Mouse (Mus musculus) retina, embryonic 14.5 days (tissue): ENCODE results near the gene Nudt17.
"Not testable (repeated sequence)": the region's sequence is repeated elsewhere in the genome, so short reads cannot be mapped to it uniquely, and the experiment has no call there.

ENCODE experiments used
- DNase-seq: peaks from one replicate; pipeline ENCODE4 v3.0.0-alpha.2; 2015; ENCODE audit warnings: low spot score

The Nudt17 gene

DNA sequence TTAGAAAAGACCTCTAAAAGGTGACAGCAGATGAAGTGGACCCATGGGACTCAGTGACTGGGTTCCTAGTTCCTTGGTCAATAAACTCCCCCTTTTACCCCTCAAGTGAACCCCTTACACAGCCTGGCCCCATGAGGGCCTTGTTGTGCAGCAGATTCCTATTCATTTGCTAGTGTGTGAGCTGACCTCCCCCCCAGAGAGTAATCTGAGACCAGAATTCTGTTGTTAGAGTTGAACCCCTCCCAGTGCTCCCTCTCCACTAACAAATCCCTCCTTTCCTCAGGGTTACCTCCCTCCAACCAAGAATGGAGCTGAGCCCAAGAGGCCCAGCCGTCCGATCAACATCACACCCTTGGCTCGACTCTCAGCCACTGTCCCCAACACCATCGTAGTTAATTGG, 7.4 kb downstream of the Nudt17 start:
- no peak for DNase-seq

DNA sequence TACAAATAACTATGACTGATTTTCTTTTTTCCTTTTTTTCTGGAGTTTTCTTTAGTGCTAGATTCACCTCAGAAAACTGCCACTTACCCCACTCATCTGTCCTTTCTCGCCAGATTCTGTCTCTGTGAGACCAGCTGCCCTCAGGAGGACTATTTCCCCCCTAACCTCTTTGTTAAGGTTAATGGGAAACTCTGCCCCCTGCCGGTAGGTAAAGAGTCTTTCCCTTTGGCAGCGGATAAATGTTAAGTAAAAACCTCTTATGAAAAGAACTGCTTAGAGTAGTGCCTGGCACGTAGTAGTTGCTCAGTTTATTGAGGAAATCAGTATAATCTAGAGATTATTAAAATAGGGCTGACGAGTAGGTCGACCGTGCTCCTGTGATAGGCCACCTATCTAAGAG, 8.0 kb downstream of the Nudt17 start:
- peak; percentile 50 for DNase-seq

DNA sequence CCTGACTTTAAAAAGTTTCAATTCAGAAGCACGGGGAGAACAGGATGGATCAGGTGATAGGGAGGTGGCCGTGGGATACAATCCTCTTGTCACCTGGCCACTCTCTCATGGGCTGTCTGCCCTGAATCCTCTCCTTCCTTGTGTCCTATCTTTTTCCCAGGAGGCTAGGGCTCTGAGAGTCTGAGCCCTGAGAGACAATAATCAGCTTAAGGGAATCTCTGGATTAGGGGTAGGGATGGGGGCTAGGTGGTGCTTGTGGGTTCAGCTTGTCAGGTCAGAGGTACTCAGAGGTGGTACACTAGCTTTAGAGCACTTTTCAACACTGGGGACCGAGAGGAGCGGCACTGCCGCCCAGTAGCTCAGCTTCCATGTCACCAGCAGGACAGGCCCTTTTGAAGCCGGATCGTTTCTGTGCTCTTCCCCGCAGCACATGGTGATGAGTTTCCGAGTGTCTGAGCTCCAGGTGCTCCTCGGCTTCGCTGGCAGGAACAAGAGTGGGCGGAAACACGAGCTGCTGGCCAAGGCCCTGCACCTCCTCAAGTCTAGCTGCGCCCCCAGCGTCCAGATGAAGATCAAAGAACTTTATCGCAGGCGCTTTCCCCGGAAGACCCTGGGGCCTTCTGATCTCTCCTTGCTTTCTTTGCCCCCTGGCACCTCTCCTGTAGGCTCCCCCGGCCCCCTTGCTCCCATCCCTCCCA, 9.2 kb downstream of the Nudt17 start:
- DNase-seq = no peak

DNA sequence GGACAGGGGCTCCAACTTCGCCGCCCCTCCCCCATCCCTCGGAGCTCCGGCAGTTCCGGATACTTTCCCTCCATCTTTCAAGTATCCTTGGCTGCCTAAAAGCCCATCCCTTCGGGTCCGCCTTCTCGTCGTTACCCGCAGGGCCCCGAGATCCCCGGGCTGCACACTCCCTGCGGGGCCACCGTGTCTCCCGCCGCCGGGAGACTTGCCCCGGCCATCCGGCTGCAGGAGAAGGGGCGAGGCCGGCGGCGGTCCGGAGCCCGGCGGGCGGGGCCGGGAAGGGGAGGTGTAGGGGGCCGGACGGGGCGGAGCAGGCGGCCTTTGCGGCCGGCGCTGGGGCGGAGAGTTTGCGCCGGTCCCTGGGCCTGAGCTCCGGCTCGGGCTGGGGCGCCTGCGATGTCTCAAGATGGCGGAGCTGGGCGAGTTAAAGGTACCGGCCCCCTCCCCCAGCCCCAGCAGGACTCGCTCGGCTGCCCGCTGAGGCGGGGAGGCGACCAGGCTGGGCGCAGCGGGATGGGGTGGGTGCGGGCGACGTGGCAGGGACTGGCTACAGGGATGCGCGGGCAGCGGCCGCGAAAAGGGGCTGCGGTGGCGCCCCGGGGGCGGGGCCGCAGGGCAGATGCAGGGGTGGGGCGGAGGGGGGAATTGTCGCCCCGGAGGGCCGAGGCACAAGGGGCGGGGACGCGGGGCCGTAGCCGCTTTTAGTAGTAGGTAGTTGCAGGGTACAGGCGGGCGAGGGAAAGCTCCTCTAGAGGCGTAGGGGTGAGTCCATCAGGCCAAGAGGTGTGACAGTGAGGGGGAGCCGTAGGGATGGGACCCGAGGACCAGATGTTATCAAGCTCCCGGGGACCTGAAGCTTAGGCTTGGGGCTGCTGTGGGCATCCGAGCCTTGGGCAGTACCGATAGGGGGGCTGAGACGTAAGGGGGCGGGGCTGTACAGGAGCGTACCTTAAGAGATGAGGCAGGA, 11.3 kb downstream of the Nudt17 start:
- peak; percentile 92 for DNase-seq

DNA sequence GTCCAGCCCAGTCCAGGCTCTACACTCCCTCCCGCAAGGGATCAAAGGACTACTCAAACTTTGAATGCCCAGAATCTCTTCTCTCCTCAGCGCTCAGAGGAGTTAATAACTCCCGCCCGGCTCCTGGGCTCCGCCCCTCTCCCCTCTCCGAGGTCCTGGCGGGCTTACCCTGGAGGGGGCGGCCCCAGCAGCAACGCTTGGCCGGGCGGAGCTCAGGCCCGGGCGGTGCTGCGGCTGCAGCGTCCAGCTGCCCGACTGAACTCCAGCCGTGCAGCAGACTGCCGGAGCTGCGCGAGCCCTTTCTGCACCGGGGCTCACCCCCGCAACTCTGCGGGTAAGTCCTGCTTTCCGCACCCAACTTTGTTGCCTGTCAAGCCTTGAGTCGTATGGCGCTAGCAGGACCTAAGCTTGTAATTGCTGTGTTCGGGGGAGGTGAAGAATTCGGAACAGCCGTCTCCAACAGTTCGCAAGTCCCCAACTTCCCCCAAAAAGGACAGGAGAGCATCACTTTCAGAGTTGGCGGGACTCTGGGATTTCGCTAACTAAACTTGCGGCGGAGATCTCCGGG, 12.1 kb downstream of the Nudt17 start, which contains the start of gene Pias3:
Gene Pias3 (plus strand): TSS at position 187 of the 568 bp plus-strand sequence.
- peak; percentile 85 for DNase-seq

DNA sequence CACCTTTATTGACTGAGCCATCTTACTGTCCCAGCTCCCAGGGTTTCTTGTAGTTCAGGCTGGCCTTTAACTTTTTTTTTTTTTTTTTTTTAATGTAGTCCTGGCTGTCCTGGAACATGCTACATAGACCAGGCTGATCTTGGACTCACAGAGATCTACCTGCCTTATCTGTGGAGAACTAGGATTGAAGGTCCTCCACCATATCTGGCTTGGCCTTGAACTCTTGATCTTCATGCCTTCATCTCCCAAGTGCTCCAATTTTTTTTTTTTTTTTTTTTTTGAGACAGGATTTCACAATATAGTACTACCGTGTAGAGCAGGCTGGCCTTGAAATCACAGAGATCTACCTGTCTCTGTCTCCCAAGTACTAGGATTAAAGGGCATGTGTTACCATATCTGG, 14.8 kb downstream of the Nudt17 start:
- DNase-seq = no peak

DNA sequence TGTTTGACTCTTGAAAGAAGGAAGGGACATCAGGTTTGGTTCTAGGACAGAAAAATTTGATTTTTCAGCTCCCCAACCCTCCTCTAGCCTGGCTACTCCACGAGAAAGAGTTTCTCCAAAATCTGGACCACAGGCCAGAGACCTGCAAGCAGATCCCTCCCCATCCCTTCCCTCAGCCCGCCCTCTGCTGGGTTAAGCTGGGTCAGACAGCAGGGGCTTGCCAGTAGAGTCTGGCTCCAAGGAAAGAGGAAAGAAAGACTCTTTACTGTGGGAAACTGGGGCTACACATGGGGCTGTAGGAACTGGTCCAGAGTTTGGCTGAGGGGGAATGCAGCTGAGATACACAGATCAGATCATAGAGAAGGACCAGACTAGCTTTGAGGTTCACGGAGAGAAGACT, 15.9 kb downstream of the Nudt17 start:
- DNase-seq = peak; percentile 60

DNA sequence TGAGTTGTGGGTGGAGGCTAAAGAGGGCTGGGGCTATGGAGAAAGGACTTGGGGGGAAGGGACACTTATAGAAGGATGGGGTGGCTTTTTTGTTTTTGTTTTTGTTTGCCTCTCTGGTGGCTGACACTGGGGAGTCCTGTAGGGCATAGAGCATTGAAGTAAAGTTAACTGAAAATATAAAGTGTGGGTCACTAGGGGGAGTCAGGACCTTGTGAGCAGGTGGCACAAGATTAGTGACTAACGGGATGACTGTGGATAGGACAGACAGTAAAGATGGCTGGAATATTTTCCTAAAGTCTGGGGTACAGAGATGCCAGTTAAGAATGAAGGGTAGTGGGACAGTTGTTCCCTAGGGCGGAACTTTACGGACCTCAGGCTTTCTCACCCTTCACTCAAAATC, 18.1 kb downstream of the Nudt17 start:
- no peak for DNase-seq

DNA sequence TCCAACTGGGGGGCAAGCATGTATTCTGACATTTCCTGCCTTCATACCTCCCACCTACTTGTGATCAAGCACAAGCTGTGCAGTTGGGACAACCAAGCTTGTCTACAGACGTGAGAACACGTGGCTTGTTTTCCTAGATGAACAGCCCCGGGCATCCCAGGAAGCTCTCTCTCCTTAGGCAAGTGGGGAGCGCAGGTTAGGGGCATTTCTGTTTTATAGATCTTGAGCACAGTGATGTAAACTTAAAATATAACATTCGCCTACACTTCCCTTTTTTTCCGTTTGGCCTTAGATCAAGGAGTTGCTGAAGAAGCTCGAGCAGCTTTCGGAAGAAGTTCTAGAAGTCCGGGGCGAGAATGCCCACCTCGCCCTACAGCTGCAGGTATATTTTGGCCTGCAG, 19.5 kb downstream of the Nudt17 start:
- no peak for DNase-seq

DNA sequence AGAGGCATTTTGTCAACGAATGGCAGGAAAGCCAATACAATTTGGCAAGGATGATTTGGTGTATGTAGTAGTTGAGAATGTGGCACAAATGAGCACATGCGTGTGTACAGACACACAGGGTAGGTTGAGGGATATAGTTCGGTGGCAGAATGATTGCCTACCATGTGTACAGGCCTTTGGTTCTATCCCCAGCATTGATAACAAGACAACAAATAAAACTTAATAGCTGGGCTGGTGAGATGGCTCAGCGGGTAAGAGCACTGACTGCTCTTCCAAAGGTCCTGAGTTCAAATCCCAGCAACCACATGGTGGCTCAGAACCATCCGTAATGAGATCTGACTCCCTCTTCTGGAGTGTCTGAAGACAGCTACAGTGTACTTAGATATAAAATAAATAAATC, 22.3 kb downstream of the Nudt17 start:
- not testable (repeated sequence) for DNase-seq

DNA sequence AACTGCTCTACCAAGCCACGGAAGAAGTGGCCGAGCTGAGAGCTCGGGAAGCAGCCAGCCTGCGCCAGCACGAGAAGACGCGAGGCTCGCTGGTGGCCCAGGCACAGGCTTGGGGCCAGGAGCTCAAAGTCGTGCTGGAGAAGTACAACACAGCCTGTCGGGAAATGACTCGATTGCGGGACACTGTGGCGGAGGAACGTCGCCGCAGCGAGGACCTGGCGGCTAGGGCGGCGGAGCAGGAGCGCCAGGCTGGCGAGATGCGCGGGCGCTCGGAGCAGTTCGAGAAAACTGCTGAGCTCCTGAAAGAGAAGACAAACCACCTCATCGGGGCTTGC, 23.6 kb downstream of the Nudt17 start:
- no peak for DNase-seq

DNA sequence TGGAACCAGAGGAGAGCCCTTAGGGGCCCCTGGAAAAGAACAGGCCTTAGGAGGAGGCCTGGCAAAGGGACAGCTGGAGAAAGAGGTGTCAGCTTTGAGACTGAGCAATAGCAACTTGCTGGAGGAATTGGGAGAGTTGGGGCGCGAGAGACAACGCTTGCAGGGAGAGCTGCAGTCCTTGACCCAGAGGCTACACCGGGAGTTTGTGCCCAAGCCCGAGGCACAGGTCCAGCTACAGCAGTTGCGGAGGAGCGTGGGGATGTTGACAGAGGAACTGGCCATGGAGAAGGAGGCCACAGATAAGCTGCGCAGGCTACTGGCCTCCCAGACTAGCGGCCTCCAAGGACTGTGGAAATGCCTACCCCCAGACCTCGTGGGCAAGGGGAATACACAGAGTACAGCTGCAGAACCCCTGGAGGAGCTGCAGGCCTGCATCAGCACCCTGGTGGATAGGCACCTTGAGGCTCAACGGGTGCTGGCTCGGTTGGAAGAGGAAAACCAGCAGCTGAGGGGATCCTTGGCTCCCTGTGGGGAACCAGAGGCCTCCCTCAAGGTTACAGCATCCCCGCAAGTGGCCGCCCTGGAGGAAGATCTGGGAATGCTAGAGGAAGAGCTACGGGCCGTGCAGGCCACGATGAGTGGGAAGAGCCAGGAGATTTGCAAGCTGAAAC, 24.1 kb downstream of the Nudt17 start:
- no peak for DNase-seq

DNA sequence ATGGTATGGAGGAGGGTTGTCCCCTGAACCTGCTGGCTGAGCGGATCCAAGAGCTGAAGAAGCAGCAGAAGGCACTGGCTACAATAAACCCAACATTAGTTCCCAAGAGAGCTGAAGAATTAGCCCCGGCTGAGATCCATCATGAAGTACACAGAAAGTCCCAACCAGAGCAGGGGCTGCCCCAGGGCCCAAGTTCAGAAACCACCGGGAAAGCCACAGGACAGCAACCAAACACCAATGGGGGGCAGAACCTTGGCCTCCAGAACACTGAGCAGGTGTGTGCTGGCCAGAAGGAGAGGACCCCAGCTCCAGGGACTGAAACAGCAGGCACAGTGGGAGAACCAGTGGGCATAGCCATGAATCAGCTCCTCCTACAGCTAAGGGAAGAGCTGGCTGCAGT, 24.9 kb downstream of the Nudt17 start:
- no peak for DNase-seq

DNA sequence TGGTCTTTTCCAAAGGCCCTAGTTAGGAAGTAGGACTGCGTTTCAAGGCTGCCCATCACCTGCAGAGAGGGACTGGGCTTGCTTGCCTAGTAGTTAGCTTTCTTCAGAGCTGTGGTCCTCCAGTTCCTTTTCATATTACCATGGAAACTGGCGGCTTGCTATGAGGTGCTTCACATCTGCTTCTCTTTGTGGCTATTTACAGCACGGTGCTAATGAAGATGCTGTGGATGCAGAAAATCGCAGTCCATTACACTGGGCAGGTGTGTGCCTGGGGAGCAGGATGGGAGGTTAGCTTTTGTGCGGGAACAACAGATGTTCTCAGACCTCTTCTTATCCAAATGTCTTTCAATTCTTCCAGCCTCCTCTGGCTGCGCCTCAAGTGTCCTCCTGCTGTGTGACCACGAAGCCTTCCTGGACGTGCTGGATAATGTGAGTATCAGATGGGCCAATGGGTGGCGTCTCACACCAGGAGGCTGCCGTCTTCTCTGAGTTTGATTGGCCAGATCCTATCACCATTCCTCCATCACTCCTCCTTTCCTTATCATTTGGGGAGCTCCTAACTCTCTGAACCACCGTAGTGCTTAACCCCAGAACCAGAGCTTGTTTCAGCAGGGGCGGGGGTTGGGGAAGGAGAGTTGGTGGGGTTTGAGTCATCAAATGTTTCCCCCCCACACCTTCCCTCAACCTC, 27.9 kb downstream of the Nudt17 start:
- no peak for DNase-seq

DNA sequence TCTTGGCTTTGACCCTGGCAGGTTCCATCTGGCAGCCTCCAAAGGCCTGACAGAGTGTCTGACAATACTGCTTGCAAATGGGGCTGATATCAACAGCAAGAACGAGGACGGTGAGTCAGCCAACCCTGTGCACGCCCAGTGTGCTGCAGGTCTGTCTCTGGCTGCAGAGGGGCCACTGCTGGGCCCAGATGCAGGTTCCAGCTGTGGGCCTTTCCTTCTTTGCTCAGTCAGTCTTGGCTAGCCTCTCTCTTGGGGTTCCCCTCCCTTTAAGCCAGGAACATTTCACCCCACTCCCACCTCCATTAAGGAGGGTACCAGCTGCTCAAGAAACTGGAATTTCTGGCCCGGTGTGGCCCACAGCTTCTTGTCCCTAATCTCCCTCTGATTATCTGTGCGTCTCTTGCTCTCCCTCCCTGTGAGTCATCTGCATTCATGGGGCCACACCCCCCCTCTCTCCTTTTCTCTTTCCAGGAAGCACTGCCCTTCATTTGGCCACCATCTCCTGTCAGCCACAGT, 29.1 kb downstream of the Nudt17 start:
- no peak for DNase-seq

DNA sequence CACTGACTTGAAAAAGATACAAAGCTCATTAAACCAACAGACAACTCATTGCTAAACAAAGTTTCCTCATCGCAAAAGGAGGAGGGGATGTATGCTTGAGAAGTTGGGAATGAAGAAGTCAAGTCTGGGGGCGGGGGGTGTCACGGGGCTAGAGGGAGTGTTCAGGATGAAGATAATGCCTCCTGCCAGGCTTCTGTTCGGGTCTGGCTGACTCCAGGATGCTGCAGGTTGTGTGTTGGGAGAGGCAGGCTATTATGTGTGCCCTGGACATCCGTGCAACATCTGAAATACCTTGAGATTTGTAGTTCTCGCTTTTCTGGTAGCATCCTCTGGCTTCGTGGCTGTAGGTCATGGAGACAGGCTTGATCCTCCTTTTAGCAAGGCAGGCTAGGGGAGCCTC, 29.9 kb downstream of the Nudt17 start:
- DNase-seq = no peak

DNA sequence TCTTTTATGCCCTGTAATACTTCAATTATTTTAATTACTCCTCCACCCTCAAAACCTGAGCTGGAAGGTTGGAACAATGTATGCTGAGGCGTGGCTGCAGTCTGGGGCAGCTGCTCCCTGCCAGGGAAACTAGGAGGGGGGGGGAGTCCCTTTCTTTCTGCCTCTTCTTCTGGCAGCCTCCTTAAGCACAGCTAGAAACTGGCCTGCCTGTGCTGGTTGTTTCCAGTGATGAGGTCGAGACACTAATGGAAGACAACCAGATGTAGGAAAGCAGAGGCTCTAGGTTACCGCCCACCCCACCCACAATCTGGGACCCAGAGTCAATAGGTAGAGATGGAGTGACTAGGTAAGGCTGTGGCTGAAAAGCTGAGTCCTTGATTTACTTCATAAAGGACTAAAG, 32.7 kb downstream of the Nudt17 start:
- no peak for DNase-seq

DNA sequence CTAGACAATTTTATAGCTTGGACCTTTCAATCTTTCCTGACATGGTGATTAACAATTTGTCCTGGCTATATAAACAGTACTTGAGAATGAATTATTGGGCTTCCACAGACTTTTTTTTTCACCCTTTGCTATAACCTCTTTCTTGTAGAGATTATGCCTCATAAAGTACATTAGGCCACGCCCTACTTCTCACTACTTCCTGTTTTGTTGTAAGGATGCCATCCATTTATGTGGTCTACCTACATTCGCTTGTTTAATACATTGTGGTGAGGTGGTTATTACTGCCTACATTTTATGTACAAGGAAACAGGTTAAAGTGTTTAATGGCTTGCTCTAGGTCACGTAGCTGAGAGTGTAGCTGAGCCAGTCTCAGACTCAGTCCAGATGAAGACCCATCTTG, 33.2 kb downstream of the Nudt17 start:
- no peak for DNase-seq

DNA sequence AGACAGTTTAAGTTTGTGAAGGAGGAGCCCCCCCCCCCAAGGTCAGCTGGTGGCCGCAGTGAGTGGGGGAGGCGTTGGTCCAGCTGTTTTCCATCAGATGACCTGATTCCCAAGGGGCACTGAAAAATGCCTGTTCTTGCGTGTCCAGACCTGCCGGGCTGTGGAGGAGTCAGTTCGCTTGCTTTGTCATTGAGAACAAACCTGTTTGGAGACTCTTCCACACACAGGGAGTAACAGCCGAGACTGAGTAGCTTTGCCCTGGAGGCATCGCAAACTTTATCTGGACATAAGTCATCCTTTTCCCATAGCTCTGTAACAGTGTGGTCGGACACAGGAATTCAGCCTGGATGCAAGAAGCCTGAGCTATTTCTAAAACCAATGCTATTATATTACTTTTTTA, 33.9 kb downstream of the Nudt17 start:
- DNase-seq = no peak

DNA sequence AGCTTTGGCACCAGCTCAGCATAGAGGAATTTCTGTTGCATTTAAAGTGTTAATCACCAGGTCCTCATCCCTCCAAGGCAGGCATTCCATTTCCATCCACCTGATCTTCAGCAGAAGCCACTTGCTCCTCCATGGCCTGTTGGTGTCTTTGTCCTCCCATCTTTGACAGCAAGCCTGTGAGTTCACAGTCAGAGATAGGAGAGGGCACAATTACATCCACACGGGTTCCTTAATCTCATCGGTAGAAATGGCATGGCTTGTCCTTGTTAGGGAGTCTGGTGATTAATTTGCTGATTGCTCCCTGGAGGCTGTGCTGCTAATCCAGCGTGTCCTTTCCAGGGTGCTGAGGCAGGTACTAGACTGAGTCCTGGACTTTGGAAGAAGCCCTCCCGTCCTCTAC, 34.8 kb downstream of the Nudt17 start:
- DNase-seq = no peak

DNA sequence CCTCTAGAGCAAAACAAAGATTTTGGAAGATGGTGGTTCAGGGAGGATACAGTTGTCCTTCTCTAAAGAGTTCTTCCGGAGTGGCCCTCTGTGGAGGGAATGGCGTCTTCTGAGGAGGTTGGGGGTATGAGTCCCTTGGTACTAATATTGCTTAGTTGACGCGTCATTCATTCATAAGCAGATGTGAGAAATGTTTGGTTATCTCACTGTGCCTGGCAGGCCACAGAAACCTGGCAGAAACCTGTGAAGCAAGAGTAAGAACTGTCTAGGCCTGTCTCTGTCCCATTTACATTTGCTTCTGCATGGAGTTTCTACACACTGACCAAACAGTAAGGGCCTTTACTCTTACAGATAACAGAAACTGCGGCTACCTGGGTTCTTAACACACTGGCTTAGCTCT, 36.8 kb downstream of the Nudt17 start:
- no peak for DNase-seq
